Mouse (Mus musculus) neural tube, embryonic 12.5 days (tissue): ENCODE results near the gene Bysl. TPM values are rescaled to one million over a fixed set of nuclear protein-coding genes. Genes with fewer than 3 reads are reported as not detected.

Experiments
- ATAC-seq: fragments of 200-750 bp; cut with Nextera tagmentation; 2 replicates; pipeline ENCODE4 v1.8.0; 2017; ENCODE audit warnings: low read depth, mild to moderate bottlenecking, moderate TSS enrichment, moderate library complexity; ENCODE audit not compliant: low FRiP score
- H3K27ac ChIP-seq: fragments of 300-500 bp; sonication (generic); 2 replicates; pipeline ENCODE4 v1.5.1; 2016
- H3K27me3 ChIP-seq: fragments of 300-500 bp; sonication (generic); replicated peaks from 2 replicates; pipeline ENCODE4 v1.6.1; 2016; ENCODE audit warnings: mild to moderate bottlenecking
- H3K36me3 ChIP-seq: fragments of 300-500 bp; sonication (generic); 2 replicates; pipeline ENCODE4 v1.6.1; 2016; ENCODE audit warnings: mild to moderate bottlenecking
- H3K4me1 ChIP-seq: fragments of 300-500 bp; sonication (generic); 2 replicates; pipeline ENCODE4 v1.6.1; 2016
- H3K4me2 ChIP-seq: fragments of 300-500 bp; sonication (generic); replicated peaks from 2 replicates; pipeline ENCODE4 v1.6.1; 2016; ENCODE audit warnings: mild to moderate bottlenecking
- H3K4me3 ChIP-seq: fragments of 300-500 bp; sonication (generic); 2 replicates; pipeline ENCODE4 v1.5.1; 2016
- H3K9ac ChIP-seq: fragments of 300-500 bp; sonication (generic); 2 replicates; pipeline ENCODE4 v1.6.1; 2016; ENCODE audit warnings: mild to moderate bottlenecking
- H3K9me3 ChIP-seq: fragments of 300-500 bp; sonication (generic); 2 replicates; pipeline ENCODE4 v1.6.1; 2016; ENCODE audit warnings: mild to moderate bottlenecking
- WGBS: fragments of 180-500 bp; shearing (Covaris S2); methylation state at CpG from one replicate; pipeline ENCODE4 v1.1.7; 2016; 5-methylcytosine and 5-hydroxymethylcytosine counted together
- polyA plus RNA-seq: library from polyadenylated mRNA; unstranded; fragments of >200 nt; fragmentation: Nextera tagmentation; extraction: Ambion mirVana; gene quantifications from 2 replicates; pipeline ENCODE4 v1.2.1, GENCODE M21; 2016

Gene Bysl
- polyA plus RNA-seq, 1 experiment from 2014 or later: 35.9 TPM

DNA sequence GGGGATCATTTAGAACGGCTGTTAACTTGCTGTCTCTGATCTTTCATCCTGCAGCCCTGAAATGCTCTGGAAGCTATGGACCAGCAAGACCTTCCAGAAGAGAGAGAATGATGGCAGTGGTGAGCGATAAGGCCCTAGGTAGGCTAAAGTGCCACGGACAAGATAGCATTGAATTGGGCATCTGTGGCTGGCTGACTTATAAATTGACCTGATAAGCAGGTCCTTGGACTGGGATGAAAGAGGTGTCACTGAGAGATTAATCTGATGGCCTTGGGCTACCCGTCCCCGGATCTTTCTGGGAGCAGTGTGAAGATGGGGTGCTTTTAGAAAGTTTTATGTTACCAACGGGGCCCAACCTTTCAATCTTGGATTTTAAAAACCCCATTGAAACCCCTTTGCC is 32.6 kb downstream of the Bysl start:
- WGBS: 89% methylated on average over 6 of the region's 6 CpGs
- H3K4me2 ChIP-seq: no peak overlapping the region
- no peaks in the 10 kb centered on the region for H3K36me3 ChIP-seq

DNA sequence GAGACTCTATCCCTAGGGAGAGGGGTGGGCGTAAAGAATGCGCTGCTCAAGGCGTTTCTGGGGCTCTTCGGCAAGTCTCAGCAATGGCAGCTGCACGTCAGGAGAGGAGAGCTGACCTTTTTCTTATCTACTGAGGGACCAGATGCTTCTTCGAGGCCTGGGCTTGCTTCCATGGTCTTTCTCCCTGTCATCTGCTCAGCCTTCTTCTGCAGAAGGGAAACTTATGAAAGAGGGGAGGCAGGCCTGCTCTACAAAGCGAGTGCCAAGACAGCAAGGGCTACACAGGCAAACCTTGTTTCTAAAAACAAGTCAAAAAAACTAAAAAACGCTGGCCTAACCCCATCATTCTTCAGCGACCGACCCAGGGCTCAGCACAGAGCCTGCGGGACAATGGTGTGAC is 36.5 kb downstream of the Bysl start:
- no peak for ATAC-seq
- H3K27me3 ChIP-seq: no peaks in the 10 kb centered on the region
- H3K4me3 ChIP-seq: no peak overlapping the region
- WGBS: 78% methylated on average over 11 of the region's 11 CpGs
- H3K36me3 ChIP-seq: no peaks in the 10 kb centered on the region
- H3K27ac ChIP-seq: no peak overlapping the region
- no peaks in the 10 kb centered on the region for H3K9me3 ChIP-seq
- no peak overlapping the region for H3K9ac ChIP-seq
- no peak overlapping the region for H3K4me2 ChIP-seq
- H3K4me1 ChIP-seq: no peaks in the 10 kb centered on the region

More for the DNA sequence above, 32.6 kb downstream of the Bysl start:
- Histone ChIP-seq H3K27ac (no peak overlapping the region), H3K9ac (no peak overlapping the region), H3K9me3 (no peaks in the 10 kb centered on the region), H3K4me3 (no peak overlapping the region), H3K4me1 (no peaks in the 10 kb centered on the region), H3K27me3 (no peaks in the 10 kb centered on the region)
- ATAC-seq: no peak

DNA sequence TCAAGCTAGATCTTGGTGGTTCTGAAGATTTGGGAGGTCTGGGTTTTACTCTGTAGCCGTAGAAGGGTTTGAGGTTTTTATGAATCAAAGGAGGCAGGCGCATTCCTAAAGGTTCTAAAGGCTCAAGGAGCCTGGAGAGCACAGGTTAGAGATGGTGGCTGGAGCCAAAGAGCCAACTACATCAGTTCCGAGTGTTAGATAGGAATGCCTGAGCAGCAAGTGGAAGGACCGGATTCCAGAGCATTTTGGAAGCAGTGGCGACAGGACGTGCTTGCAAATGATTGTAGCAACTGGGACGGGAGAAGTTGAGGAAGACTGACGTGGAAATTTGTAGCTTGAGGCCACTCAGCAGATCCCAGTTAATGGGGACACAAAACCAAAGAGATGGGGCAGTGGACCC is 37.3 kb downstream of the Bysl start:
- H3K4me2 ChIP-seq: no peak overlapping the region
- H3K4me1 ChIP-seq: 0 out of 2 replicates have a peak, but pooled peaks cover under 1% of the 10 kb centered on the region
- H3K9me3 ChIP-seq: no peaks in the 10 kb centered on the region
- H3K27ac ChIP-seq: no peak overlapping the region
- ATAC-seq: no peak
- H3K4me3 ChIP-seq: no peak overlapping the region
- no peak overlapping the region for H3K9ac ChIP-seq
- WGBS: 83% methylated on average over 8 of the region's 8 CpGs
- H3K27me3 ChIP-seq: no peaks in the 10 kb centered on the region
- H3K36me3 ChIP-seq: no peaks in the 10 kb centered on the region

DNA sequence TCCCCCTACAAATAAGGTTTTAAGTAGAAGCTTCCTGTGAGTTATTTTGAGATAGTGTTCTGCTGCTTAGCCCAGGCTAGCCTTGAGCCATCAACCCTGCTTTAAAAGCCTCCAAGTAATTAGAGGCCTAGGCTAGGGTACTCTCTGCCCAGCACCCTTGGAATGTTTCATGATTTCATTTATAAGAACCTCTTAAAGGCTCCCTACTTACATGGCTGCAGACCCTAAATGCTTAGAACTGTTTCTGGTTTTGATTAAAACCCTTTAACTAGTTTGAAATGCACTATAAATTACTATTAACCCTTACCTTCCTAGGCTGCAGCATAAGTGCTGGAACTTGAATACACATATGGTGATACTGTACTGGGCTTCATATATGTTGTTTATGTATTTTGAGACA is 38.9 kb downstream of the Bysl start:
- Histone ChIP-seq H3K4me3 (no peak overlapping the region), H3K4me2 (no peak overlapping the region), H3K36me3 (no peaks in the 10 kb centered on the region), H3K4me1 (0 out of 2 replicates have a peak, but pooled peaks cover 5% of the 10 kb centered on the region), H3K9ac (no peak overlapping the region), H3K27me3 (no peaks in the 10 kb centered on the region), H3K9me3 (no peaks in the 10 kb centered on the region), H3K27ac (no peak overlapping the region)
- ATAC-seq: no peak

DNA sequence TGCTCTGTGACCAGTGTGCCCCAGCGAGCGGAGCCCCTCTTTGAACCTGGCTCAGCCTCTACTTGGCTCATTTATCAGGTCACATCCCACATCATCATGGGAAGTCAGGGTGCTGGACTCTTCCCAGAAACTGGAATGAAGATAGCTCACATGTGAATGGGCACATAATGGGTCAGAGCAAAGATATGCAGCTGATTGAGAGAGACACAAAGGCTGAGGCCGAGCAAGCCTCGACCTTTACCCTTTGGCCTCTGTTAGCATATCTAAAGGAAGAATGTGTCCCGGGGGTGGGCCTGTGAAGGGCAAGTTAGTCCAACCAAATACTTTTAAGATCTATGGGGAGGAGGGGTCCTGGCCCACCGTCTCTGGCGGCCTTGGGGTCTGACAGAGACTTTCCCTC is 39.7 kb downstream of the Bysl start:
- no peaks in the 10 kb centered on the region for H3K9me3 ChIP-seq
- H3K4me2 ChIP-seq: no peak overlapping the region
- ATAC-seq: no peak
- H3K9ac ChIP-seq: no peak overlapping the region
- no peaks in the 10 kb centered on the region for H3K36me3 ChIP-seq
- WGBS: 18% methylated on average over 7 of the region's 7 CpGs
- H3K27ac ChIP-seq: no peak overlapping the region
- 0 out of 2 replicates have a peak, but pooled peaks cover 5% of the 10 kb centered on the region for H3K4me1 ChIP-seq
- H3K4me3 ChIP-seq: no peak overlapping the region
- H3K27me3 ChIP-seq: no peaks in the 10 kb centered on the region

DNA sequence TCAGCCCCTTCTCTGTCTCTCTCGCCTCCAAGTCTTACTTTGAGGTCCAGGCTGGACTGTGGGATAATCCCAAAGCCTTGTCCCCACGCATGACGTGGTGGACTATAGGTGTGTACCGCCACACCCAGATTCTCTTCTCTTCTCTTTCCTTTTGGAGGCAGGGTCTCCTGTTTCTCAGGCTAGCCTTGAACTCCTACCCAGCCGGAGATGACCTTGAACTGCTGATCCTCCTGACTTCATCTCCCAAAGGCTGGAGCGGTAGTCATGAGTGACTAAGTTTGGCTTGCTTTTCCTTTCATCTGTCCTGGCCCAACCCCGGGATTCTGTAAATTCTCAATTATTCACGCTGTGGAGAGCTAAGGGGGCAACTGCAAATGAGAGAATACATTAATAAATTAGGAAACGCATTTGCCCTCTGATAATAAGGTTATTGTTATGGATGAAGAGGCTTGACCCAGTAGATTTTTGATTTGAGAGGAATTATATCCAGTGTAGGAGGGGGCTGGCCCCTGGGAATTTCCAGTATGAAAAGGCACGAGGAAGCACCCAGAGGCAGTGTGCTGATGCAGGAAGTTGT is 42.3 kb downstream of the Bysl start:
- Histone ChIP-seq H3K4me3 (no peak overlapping the region), H3K27me3 (no peaks in the 10 kb centered on the region), H3K4me2 (no peak overlapping the region), H3K9me3 (no peaks in the 10 kb centered on the region), H3K36me3 (no peaks in the 10 kb centered on the region), H3K9ac (no peak overlapping the region), H3K27ac (no peak overlapping the region), H3K4me1 (peaks cover 9% of the 10 kb centered on the region; the same call in 1 of the 2 replicates)
- 48% methylated on average over 10 of the region's 10 CpGs for WGBS
- ATAC-seq: no peak

DNA sequence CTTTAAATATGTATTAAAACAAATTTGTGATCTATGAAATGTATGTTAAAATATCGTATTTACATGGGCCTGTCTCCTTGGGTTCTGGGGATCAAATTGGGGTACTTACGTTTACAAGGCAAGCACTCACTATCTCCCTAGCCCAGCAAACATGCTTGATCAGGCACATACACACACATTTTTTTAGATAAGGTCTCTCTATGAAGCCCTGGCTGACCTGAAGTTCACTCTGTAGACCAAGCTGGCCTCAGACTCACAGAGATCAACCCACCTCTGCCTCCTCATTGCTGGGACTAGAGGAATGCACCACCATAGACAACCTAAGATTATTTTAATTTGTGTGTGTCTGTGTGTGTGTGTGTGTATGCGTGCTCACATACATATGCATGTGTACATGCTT is 42.9 kb downstream of the Bysl start:
- Histone ChIP-seq H3K27ac (no peak overlapping the region), H3K4me1 (peaks cover 9% of the 10 kb centered on the region; the same call in 1 of the 2 replicates), H3K36me3 (no peaks in the 10 kb centered on the region), H3K9ac (no peak overlapping the region), H3K4me2 (no peak overlapping the region), H3K9me3 (no peaks in the 10 kb centered on the region), H3K4me3 (no peak overlapping the region), H3K27me3 (no peaks in the 10 kb centered on the region)
- no peak for ATAC-seq
- 89% methylated on average over 3 of the region's 3 CpGs for WGBS

DNA sequence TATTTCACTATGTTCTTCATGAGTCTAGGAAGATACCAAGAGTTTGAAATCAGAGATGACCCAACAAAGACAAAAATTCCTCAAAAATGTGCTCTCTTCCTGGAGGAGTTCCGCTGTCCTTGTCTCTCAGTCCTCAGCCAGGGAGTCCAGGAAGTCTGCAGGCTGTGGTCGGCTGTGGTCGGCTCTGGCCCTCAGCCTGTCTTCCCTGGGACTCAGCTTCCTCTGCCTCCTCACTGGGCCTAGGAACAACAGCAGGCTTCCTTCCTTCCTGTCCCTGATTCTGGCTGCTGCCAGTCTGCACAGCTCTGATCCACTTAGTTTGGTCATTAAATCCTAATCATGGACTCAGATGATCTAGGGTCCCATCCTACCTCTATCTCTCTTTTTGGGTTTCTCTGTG is 44.0 kb downstream of the Bysl start:
- no peak overlapping the region for H3K9ac ChIP-seq
- H3K4me1 ChIP-seq: peaks cover 9% of the 10 kb centered on the region; the same call in 1 of the 2 replicates
- 83% methylated on average over 3 of the region's 3 CpGs for WGBS
- no peak for ATAC-seq
- no peaks in the 10 kb centered on the region for H3K27me3 ChIP-seq
- H3K9me3 ChIP-seq: no peaks in the 10 kb centered on the region
- no peak overlapping the region for H3K27ac ChIP-seq
- H3K4me2 ChIP-seq: no peak overlapping the region
- no peak overlapping the region for H3K4me3 ChIP-seq
- H3K36me3 ChIP-seq: no peaks in the 10 kb centered on the region

DNA sequence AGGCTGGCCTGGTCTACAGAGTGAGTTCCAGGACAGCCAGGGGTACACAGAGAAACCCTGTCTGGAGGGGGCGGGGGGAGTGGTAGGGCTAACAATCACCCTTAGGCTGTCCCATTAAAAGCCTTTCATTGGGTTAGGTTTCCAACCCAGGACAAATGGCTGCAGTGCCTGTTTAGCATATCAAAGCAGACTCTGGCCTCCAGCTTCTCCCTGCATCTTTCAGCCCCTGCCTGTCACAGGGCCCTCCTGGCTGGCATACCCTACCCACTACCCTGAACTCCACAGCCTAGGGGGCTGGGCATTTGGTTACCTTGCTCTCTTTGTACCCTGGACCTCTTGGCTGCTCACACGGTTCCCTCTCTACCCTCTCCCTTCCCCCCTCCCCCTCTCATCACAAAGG is 45.2 kb downstream of the Bysl start:
- Histone ChIP-seq H3K4me2 (no peak overlapping the region), H3K4me1 (peaks cover 9% of the 10 kb centered on the region; the same call in 1 of the 2 replicates), H3K27me3 (no peaks in the 10 kb centered on the region), H3K9ac (no peak overlapping the region), H3K27ac (no peak overlapping the region), H3K4me3 (no peak overlapping the region), H3K36me3 (no peaks in the 10 kb centered on the region), H3K9me3 (no peaks in the 10 kb centered on the region)
- 5% methylated on average over 2 of the region's 2 CpGs for WGBS
- ATAC-seq: peak; percentile 68

DNA sequence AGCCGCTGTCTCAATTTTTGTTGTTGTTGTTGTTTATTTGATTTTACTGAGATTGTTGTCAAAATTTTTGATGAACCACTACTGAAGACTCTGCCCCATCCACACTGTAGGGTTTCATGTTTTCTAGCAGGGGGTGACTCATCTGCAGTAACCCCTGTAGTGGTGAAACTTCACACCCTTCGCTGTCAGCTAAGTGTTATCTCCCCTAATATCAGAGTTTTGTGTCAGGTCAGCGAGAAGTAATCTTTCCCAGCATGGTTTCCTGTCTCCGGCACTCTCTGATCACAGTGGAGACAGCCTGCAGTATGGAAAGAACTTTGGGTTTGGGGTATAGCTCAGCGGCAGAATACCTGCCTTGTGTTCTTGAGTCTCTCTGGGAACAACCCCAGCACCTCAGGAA is 46.7 kb downstream of the Bysl start:
- no peak overlapping the region for H3K9ac ChIP-seq
- H3K27me3 ChIP-seq: no peaks in the 10 kb centered on the region
- H3K27ac ChIP-seq: no peak overlapping the region
- H3K36me3 ChIP-seq: no peaks in the 10 kb centered on the region
- no peak overlapping the region for H3K4me3 ChIP-seq
- H3K9me3 ChIP-seq: no peaks in the 10 kb centered on the region
- WGBS: 88% methylated on average over 5 of the region's 5 CpGs
- peaks cover 9% of the 10 kb centered on the region; the same call in 1 of the 2 replicates for H3K4me1 ChIP-seq
- H3K4me2 ChIP-seq: no peak overlapping the region
- no peak for ATAC-seq

DNA sequence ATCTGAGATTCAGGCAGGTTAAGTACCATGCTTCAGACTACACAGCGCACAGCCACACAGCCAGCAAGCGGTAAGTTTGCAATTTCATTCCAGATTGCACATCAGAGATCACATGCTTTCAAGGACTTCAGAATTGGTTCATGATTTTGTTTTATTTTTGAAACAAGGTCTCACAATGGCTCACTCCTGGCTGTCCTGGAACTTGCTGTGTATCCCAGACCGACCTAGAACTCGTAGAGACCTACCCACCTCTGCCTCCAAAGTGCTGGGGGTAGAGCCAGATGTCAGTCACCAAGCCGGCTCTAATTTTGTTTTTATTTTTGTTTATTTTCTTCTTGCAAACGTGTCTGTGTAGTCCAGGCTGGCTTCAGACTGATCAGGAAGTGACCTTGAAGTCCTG is 48.4 kb downstream of the Bysl start:
- H3K9ac ChIP-seq: no peak overlapping the region
- H3K4me2 ChIP-seq: no peak overlapping the region
- no peak overlapping the region for H3K4me3 ChIP-seq
- no peaks in the 10 kb centered on the region for H3K36me3 ChIP-seq
- H3K27ac ChIP-seq: no peak overlapping the region
- no peak for ATAC-seq
- 86% methylated on average over 6 of the region's 6 CpGs for WGBS
- H3K27me3 ChIP-seq: no peaks in the 10 kb centered on the region
- no peaks in the 10 kb centered on the region for H3K9me3 ChIP-seq
- peaks cover 5% of the 10 kb centered on the region; the same call in 1 of the 2 replicates for H3K4me1 ChIP-seq

DNA sequence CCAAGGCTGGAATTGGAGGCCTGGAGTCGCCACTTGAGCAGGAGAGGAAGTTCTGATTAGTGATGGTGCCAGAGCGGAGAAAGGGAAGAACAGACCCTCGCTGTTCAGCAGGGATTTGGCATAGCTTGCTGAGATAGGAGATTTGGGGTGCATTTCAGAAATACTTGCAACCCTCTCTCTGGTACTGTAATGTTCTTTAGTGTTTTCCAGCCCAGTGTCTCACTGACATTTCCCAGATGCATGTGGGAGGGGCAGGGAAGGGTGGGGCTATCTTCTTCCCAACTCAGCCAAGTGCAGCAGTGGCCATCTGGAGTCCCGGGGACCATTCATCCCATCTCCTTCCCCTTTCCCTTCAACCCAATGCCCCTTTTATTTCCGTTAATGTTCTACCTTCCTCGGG is 51.6 kb downstream of the Bysl start:
- WGBS: 66% methylated on average over 6 of the region's 6 CpGs
- Histone ChIP-seq H3K27me3 (no peaks in the 10 kb centered on the region), H3K9me3 (no peaks in the 10 kb centered on the region), H3K27ac (no peak overlapping the region), H3K4me1 (no peaks in the 10 kb centered on the region), H3K4me2 (no peak overlapping the region), H3K9ac (no peak overlapping the region), H3K4me3 (no peak overlapping the region), H3K36me3 (no peaks in the 10 kb centered on the region)
- no peak for ATAC-seq

DNA sequence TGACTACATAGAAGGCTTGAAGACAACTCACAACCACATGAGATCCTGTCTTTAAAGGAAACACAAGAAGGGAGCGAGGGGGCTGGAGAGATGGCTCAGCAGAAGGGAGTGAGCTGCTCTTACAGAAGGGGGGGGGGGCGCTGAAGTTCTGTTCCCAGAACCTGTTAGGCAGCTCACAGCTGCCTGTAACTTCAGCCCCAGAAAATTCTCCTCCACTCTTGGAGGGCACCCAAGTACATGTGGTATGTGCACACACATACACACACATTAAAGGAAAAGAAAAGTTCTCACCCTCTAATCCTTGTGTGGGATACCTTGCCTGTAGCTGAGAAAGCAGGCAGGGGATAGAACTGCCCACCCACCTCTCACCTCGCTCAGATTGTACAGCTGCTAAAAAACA is 54.1 kb downstream of the Bysl start:
- H3K4me2 ChIP-seq: no peak overlapping the region
- H3K36me3 ChIP-seq: no peaks in the 10 kb centered on the region
- no peak overlapping the region for H3K27ac ChIP-seq
- WGBS: 64% methylated on average over 3 of the region's 3 CpGs
- no peaks in the 10 kb centered on the region for H3K9me3 ChIP-seq
- no peak overlapping the region for H3K9ac ChIP-seq
- no peaks in the 10 kb centered on the region for H3K4me1 ChIP-seq
- no peak for ATAC-seq
- H3K4me3 ChIP-seq: no peak overlapping the region
- no peaks in the 10 kb centered on the region for H3K27me3 ChIP-seq
